Mouse (Mus musculus) megakaryocyte, embryonic 14.5 days (primary cell): ENCODE measurements around the gene Gm3642. TPM values are rescaled to one million over a fixed set of nuclear protein-coding genes. Genes with fewer than 3 reads are reported as not detected.
"Not testable (repeated sequence)": the region's sequence is repeated elsewhere in the genome, so short reads cannot be mapped to it uniquely, and the experiment has no call there.

Experiments used
- H3K27me3 ChIP-seq: replicated peaks from 2 replicates; pipeline ENCODE3; 2012; ENCODE audit warnings: inconsistent platforms
- H3K36me3 ChIP-seq: replicated peaks from 2 replicates; pipeline ENCODE3; 2012; ENCODE audit warnings: low read length, inconsistent platforms, mixed read lengths
- H3K4me1 ChIP-seq: 2 replicates; pipeline ENCODE4 v1.6.1; 2012; ENCODE audit warnings: inconsistent platforms
- H3K4me3 ChIP-seq: replicated peaks from 2 replicates; pipeline ENCODE3; 2012; ENCODE audit warnings: moderate library complexity, mild to moderate bottlenecking, inconsistent platforms
- H3K9me3 ChIP-seq: 2 replicates; pipeline ENCODE4 v1.6.1; 2012; ENCODE audit warnings: inconsistent platforms
- polyA plus RNA-seq: library from polyadenylated mRNA; stranded (reverse); fragments of >175 nt; gene quantifications from 2 replicates; pipeline ENCODE4 v1.2.3, GENCODE M21; 2012; ENCODE audit warnings: low replicate concordance; ENCODE audit not compliant: insufficient read depth

Gene Gm3642
- polyA plus RNA-seq = not detected in 2 replicates

DNA sequence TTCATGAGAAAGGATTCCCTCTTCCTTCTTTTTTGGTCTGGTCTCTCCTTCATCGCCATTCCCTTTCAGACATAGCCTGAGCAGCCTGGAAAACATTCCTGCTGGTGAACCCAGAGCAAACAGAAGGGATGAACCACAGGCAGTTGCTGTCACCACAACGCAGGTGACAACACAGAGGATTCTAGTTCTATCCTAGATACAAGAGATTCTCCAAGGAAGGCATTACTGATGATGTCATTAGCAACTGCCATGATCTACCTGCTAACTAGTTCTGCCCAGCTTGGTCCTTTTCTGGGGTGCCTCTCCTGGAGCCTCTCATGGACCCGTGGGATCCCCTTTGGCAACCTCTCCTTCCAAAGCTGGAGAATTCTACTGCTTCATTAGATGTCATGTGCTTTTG is at the start of gene Gm3642:
TSS of gene Gm3642 (minus strand) at position 101 of the 400 bp plus-strand sequence.
- H3K27me3 ChIP-seq, H3K4me1 ChIP-seq, H3K4me3 ChIP-seq, H3K9me3 ChIP-seq, H3K36me3 ChIP-seq: not testable (repeated sequence)

DNA sequence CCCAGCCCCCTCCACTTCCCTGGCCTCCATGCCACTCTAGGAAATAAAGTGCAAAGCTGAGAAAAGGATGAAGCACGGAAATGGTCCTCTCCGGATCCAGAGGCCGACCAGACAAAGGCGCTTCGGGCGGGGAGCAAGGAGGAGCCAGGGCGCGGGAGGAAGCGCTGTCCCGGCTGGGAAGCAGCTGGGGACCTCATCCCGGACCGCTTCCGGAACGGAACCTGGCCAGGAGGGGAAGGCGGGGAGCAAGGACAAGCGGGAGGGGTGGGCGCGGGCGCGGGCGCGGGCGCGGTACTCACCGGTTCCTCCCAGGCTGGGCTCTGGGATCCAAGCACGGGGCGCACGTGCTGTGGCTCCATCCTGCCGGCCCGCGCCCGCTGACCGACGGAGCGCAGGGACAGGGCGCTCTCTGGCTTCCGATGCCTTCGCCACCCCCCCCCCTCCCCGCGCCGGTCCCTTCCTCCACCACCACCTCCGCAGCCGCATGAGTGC is 49.5 kb upstream of the Gm3642 start, which contains the start of gene Gm3667:
TSS of gene Gm3667 (minus strand) at position 442 of the 492 bp plus-strand sequence.
- not testable (repeated sequence) for H3K36me3 ChIP-seq, H3K27me3 ChIP-seq, H3K4me1 ChIP-seq, H3K4me3 ChIP-seq, H3K9me3 ChIP-seq

DNA sequence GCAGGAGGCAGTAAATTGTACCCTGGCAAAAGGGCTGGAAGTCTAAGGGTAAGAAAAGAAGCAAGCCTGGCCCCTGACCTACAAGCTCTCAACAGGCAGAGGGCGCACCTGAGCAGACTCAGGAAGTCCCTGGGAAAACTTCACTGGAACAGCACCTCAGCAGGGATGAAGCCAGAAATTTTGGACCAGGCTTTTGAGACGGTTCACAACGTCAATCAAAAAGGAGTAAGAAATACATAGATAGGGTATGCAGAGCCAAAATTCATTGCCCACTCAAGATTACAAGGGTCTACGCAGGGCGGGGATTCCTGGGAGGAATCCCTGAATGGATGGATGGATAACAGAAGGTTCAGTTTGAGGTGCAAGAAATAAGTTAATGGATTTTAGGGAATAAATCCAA is 48.7 kb upstream of the Gm3642 start:
- not testable (repeated sequence) for H3K4me1 ChIP-seq, H3K4me3 ChIP-seq

DNA sequence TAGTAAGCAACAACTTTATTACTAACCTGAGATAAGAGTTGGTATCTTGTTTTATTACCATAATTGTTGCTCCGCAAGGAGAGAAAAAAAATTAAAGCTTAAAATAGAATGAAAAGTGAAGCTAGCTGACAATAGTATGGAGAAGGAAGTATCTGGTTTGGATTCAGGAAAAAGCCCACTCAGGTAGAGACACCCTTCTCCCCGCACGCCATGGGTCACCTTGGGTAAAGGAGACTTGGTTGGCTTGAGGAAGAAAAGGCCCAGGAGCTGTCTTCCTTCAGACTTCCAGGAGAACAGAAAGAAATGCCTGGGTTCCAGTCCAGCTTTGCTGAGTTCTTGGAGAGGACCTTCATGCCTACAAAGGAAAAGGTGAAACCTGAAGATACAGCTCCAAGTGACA is 16.8 kb downstream of the Gm3642 start:
- not testable (repeated sequence) for H3K4me1 ChIP-seq, H3K4me3 ChIP-seq, H3K27me3 ChIP-seq, H3K36me3 ChIP-seq, H3K9me3 ChIP-seq

More for the DNA sequence above, 48.7 kb upstream of the Gm3642 start:
- H3K27me3 ChIP-seq, H3K36me3 ChIP-seq, H3K9me3 ChIP-seq: not testable (repeated sequence)

Other genes starting within 250 kb of the Gm3642 start
- not detected in 2 replicates for gene Gm3629, start 249.7 kb downstream of the Gm3642 start, polyA plus RNA-seq
- gene Gm3460, start 217.9 kb downstream of the Gm3642 start, polyA plus RNA-seq = not detected in 2 replicates
- not detected in 2 replicates for gene Gm10251, start 156.1 kb downstream of the Gm3642 start, polyA plus RNA-seq
- gene Gm8050, start 120.1 kb downstream of the Gm3642 start, polyA plus RNA-seq = not detected in 2 replicates
- not detected in 2 replicates for gene Gm3636, start 98.0 kb downstream of the Gm3642 start, polyA plus RNA-seq
- not detected in 2 replicates for gene Gm8362, start 65.9 kb downstream of the Gm3642 start, polyA plus RNA-seq
- not detected in 2 replicates for gene Gm3667, start 49.7 kb upstream of the Gm3642 start, polyA plus RNA-seq
- not detected in 2 replicates for gene Gm6356, start 133.5 kb upstream of the Gm3642 start, polyA plus RNA-seq
- not detected in 2 replicates for gene Gm10406, start 187.1 kb upstream of the Gm3642 start, polyA plus RNA-seq
- not detected in 2 replicates for gene Gm3685, start 204.7 kb upstream of the Gm3642 start, polyA plus RNA-seq